Mouse (Mus musculus) lung, postnatal 10 days (tissue): ENCODE measurements around the gene Tpmt.

Experiments used
- DNase-seq: peaks from one replicate; pipeline ENCODE4 v3.0.0; 2021

Tpmt gene

DNA sequence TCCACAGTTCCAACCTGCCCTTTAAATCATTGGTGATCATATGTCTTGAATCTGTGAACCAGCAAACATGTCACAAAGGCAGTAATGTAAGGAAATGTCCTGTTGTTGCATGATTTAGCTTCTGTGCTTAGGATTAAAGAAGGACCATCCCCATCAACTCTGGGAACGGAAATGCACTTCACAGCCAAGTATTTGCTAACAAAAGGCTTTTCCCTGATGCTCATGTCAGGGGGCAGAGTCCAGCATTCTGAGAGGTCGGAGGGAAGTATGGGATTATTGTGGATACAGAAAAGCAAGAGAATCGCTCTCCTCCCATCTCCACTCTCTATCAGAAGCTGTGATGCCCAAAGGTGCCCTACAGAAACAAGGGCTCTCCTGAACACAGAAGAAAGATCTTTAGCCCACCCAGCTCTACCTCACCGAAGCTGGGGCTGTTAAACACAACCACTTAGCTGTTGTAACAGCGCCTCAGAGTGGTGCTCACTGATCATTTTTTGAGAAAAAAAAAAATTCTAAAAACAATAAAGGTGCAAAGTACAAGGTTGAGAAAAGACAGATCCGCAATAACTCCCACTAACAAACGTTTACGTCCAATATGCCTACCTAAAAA lies 2.4 kb downstream of the Tpmt start:
- DNase-seq, result peak; percentile 9

DNA sequence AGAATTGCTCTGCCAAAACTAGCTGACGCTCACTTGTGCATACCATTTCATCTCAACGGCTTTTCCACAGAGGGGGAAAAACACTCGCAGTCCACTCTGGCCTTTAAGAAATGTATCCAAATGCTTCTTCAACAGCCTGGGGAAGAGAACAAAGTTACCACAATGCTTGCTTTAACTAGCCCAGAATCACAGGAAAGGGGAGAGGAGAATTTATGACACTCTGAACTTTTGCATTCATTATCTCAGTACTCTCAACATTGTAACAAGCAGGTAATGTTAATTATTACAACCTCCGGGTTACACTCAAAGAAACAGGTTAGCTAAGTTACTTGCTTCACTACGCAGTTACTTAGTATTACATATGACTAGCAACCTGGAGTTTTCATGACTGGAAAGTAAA lies 4.5 kb downstream of the Tpmt start:
- DNase-seq, result no peak

DNA sequence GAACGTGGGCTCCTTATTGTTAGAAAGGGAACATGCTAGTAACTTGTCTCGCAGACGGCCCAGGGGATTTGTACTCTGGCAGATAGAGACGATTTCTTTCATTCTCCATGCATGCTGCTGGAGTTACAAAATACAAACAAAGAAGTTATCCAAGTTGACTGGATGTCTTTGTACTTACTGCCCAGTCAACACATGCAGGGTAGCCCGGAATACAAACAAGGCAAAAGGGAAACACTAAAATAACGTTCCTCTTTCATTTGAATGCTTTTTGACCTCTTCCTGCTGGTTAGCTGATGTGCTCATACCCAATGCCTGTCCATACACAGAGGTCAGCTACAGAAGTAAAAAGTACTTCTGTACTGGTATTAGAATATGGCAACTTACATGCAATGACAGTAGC lies 6.6 kb downstream of the Tpmt start:
- DNase-seq, result no peak

DNA sequence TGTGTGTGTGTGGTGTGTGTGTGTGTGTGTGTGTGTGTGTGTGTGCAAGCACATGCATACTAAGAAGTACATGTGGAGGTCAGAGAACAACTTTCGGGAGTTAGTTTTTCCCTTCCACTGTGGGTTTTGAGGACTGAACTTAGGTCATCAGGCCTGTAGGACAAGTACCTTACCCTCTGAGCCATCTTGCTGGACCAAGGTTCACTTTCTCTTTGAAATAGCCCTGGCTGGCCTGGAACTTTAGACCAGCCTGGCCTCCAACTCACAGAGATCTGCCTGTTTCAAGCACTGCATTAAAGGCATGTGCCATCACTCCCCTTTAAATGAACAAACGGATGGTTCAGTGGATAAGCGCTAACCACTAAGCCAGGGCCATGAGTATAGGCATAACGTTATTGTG lies 10.9 kb downstream of the Tpmt start:
- no peak for DNase-seq

DNA sequence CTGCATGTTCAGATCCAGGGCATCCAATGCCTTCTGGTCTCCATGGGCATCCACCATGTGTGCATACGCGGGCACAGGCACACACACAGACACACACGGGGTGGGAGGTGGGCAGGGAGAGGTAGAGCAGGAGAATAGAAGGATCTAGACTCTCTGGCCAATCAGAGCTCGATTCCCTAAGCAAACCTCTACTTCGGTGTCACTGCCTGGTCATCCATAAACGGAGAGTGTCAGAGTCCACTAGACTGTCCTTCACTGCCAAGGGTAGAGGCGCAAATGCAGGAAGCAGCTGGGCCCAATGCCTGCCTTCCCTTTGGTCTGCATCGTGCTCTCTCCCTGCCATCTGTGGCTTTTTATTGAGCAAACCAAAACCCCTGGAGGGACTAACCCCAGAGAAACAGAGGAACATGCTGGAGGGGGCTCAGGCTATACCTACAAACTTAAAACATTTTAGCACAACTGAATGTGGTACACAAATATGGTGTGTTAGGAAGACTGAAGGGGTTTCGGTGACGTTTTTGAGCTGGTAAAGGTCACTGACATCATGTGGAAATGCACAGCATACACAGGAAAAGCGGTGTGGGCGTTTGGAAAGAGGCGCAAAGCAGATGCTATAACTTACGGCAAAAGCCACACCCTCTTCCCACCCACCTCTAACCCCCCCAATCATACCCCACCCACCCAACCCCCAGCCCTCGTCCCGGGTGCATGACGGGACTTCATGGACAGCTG lies 14.0 kb downstream of the Tpmt start:
- DNase-seq, result no peak

DNA sequence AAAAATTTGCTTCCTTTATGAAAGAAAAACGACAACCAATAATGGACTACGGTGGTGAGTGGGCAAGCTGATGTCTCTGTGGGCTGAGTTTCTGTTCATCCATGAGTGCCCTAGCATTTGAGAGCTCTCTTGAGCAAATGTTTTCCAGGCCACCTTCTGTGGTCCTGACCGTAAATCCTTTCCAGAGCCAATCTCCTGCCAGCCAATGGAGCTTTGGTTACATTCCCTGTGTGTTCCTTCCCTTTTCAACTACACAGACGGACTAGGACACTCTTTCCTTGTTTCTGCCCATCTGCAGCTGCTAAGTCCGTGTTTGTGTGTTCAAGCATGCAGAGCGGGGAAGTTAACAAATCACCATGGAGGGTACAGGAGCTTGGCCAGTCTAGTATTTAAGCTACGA lies 23.7 kb downstream of the Tpmt start:
- no peak for DNase-seq

DNA sequence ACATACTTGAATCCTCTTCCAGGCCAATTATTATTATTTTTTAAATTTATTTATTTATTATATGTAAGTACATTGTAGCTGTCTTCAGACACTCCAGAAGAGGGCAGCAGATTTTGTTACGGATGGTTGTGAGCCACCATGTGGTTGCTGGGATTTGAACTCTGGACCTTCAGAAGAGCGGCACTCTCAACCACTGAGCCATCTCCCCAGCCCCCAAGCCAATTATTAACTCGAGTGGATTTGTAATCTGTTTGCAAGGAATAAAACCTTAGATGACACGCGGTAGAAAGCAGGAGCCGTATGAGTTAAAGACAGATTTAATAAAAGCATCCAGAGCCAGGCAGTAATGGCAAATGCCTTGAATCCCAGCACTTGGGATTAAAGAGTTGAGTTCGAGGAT lies 24.8 kb downstream of the Tpmt start:
- no peak for DNase-seq

DNA sequence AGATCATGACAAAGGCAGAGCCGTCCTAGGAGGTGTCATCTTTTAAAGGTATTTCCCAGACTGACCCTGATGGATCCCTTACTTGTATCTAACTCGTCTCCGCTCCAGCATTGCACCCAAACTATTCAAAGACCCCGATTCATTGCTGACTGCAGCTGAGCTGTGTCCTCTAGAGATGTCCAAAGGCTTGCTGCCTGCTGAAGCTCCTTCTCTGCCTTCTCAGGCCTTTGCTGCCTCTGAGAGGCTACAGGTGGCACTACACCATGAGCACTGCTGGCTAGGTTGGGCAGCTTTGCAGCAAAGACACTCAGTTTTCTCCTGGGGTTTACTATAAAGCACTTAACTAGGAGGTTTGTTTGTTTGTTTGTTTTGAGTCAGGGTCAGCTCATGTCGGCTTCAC lies 27.3 kb downstream of the Tpmt start:
- DNase-seq, result peak; percentile 78

DNA sequence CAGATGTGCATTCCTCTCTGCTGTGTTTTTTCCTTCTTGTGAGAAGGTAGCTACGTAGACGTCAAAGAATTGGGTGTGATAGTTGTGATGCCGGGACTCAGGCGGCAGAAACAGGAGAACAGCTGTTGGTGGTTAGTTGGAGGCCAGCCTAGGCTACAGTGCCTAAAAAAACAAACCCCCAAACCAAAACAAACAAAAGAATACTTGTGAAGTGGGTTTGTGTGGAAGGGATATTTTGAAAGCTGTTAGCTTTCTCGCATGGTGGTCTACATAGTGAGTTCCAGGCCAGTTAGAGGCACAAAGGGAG lies 29.4 kb downstream of the Tpmt start:
- peak; percentile 29 for DNase-seq

DNA sequence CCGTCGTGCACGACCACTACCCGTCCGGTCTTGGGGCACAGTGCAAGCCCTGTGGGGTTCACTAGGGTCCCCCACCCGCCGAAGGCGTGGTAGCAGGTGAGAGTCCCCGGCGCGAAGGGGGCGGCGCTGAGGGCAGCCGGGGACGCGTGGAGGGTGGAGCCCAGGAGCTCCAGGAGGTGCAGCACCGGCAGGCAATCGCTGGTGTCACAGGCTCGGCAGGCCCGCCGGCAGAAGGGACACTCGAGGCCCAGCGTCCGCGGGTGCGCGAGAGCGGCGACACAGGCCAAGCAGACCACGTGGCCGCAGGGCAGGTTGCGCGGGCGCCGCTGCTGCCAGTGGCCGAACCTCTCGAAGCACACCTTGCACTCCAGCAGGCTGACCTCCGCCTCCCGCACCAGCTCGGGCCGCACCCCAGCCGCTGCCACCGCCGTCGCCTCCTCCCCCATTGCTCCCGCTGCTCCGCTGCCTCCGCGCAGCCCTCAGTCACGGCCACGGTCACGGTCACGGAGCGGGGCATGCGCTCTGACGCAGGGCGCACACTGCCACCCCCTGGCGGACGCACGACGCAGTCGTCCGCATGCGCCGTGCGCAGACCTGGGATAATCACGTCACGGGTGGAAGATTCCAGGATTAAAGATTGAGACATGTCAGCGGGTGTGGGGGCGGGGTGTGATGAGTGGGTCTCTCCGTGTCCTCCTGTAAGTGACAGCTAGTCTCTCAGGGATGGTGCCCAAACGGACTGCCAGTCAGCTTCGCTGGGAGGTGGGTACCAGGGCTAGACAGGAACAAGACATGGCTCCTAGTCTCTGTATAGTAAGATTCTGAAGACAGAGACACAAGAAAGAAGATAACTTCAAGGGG lies 30.0 kb downstream of the Tpmt start, which contains the start of gene Nhlrc1:
Gene Nhlrc1 (minus strand): TSS at position 517 of the 861 bp plus-strand sequence.
- peak; percentile 82 for DNase-seq

DNA sequence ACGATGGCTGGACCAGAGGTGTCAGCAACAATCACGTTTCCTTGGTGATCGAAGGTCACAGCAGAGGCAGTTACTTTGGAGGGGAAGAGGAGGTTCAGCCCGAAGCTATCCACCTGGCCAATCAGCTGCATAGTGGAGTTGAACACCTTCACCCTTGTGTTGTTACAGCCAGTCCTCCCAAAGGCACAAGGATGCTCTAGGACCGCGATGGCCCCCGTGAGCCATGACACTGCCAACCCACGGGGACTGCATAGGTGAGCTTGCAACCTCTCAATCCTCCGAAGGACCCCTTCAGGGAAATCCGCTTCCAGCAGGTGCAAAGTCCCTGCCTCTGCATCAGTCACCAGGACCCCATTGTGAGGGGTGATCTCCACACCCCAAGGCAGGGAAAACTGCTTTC lies 30.8 kb downstream of the Tpmt start:
- DNase-seq, result no peak

DNA sequence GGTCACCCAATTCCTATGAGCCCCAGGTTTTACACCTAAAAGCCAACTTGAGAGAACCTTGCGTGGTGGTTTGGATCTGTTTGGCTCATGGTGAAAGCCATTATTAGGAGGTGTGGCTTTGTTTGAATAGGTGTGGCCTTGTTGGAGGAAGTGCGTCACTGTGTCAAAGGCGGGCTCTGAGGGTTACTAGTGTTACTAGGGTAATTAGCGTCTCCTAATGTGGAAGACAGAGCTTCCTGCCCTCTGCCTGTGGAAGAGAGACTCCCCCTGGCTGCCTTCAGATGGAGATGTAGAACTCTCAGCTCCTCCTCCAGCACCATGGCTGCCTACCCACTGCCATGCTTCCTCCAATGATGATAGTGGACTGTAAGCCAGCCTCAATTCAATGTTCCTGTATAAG lies 42.9 kb downstream of the Tpmt start:
- no peak for DNase-seq

DNA sequence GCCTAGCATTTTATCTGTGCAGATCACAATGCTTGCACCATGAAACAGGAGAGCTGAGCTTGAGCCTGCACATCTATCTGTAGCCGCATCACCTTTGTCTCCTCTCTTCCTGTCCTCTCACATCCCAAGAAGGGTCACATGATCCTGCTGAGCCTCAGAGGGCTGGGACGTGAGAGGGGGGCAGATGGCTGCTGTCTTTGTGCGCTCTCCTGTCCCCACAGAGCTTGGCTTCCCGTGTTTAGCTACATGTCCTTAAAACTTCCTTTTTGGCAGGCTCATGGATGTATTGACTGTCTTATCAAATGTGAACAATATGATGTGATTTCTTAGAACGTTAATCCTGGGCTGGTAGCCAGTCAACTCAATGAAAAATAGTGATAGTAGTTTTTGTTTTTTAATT lies 45.0 kb downstream of the Tpmt start:
- DNase-seq, result peak; percentile 51

DNA sequence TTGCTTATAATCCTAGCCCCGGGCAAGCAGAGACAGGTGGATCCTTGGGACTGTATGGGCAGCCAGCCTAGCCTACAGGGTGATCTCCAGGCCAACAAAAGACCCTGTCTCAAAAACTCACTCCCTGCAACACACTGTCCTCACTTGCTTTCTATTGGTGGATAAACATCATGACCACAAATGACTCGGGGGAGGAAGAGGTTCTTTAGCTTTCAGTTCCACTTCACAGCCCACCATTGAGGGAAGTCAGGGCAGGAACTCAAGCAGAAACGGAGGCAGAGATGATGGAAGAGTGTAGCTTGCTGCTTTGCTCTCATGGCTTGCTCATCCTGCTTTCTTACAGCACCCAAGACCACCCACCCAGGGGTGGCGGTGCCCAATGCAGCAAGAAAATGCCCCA lies 47.2 kb downstream of the Tpmt start:
- DNase-seq, result no peak

DNA sequence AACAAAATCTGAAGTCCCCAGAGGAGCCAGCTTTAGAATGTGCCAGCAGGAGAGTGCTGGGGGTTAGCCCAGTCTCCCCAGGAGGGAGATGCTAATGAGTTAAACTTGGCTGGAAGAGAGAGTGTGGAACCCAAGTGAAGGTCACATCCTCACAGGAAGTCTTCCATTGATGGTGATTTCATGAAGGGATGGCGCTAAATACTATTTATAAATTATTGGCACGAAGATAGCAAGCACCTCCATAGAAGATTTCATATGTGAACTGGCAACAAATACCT lies 51.3 kb downstream of the Tpmt start:
- no peak for DNase-seq

DNA sequence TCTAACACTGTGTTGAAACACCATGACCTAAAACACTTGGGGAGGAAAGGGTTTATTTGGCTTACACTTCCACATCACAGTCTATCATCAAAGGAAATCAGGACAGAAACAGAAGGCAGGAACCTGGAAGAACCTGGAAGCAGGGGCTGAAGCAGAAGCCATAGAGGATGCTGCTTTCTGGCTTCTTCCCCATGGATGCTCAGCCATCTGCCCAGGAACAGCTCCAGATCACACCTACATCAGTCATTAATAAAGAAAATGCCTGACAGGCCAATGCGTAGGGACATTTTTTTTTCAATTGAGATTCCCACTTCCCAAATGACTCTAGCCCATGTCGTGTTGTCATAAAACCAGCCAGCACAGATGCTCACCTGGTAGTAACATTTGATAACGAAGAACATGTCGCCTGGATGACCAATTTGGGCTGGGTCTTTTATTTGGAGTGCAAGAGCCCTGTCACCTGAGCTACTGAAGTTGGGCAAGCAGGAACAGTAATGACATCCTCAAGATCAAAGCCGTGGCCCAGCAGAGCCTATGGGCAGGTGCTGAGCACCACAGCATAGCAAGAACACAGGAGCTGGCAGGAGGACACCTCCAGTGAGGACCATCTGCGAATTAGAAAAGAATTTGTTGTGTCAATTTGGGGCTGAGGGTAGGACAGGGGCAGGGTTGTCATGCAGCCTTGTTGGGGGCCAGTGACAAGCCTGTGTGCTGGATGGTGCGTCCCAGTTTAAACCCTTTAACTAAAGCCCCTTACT lies 51.8 kb downstream of the Tpmt start:
- DNase-seq, result no peak

DNA sequence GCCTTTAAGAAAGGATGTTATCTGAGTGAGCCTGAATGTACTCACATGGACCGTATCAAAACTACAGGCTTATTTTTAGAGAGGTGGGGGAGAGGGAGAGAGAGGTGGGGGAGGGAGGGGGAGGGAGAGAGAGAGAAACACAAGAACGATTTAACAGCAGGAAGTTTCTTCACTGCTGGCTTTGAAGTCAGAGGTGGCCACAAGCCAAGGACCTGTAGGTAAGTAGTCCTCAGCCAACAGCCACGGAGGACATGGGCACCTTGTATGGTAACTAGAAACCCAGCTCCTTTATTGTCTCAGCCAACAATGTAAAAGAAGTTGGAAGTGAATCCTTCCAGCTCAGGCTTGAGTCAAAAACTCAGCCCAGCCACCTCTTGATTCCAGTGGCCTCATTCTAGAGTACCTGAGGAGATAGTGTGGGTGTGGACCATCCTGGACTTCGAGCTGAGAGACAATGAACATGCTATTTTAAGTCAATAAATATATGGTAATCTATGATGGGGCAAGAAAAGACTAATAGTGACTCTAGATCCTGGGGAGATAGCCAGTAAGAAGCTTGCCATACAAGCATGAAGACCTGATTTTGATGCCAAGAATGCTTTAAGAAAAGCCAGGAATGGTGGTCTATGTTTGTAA lies 54.0 kb downstream of the Tpmt start:
- DNase-seq, result peak; percentile 43

DNA sequence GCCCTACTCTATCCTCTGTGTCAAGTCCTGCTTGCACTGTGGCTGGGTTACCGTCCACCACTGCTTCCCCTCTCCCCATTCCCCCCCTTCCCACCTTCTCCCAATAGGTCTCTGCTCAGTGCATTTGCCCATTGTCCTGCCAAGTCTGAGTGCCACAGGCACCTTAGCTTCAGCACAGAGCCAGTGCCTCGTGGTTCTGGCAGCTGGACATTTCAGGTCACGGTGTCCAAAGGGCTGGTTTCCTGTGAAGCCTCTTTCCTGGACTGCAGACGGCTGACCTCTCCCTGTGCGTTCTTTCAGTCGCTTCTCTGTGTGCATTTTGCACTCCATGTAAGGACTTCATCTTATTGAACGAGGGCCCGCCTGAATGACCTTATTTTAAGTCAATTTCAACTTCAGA lies 56.6 kb downstream of the Tpmt start:
- no peak for DNase-seq

DNA sequence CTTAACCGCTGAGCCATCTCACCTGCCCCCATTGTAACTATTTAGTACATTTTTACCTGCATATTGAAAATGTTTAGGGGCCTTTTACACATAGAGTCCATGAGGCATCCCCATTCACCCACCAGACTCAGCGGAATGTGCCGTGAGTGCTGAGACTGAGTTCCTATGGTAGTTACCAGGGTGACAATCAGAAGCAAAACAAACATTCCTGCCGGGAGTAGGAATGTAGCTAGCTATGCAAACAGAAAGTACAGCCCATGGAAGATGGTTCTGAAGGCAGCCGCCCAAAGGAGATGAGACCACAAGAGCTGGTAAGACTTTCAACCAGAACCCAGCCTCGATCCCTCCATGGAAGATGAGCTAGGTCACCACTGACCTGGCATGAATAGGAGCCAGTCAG lies 58.3 kb downstream of the Tpmt start:
- DNase-seq, result peak; percentile 17

DNA sequence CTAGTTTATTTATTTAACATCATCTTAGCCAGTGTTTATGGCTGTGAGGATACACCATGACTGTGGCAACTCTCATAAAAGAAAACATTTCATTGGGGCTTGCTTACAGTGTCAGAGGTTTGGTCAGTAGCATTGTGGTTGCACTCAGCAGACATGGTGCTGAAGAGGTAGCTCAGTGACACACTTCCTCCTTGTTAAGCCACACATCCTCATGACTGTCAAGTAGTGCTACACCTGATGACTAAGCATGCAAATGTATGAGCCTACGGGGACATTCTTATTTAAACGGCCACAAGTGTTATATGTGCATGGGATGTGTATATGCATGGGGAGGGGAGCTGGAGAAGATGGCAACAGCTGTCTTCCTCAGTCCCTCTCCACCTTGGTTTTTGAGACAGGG lies 60.7 kb downstream of the Tpmt start:
- no peak for DNase-seq

DNA sequence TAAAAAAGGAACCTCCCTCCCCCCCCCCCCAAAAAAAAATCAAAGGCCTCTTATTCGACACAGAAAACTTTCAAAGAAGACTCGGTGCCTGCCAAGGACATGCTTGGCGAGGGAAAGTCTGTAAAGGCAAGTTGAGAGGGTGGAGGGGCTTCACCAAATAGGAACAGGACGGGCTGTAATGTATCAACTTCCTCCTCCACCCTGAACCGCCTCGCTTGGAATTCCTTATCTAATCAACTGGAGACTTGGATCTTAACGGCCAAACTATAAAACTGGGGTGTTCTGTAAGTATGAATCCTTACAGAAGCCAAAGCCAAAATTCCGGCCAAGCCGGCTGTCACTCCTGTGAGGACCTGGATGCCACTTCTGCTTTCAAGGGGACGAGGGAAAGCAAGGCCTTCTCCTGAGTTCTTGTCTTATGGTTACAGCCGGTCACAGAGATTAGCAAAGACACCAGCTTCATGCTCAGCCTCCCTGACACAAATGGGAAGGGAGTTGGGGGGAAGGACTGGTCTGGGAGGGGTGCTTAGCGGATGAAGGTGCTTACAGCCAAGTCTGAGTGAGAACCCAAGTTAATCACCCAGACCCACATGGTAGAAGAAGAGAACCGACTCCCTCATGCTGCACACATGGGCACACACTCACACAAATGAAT lies 64.6 kb downstream of the Tpmt start:
- DNase-seq, result peak; percentile 59

DNA sequence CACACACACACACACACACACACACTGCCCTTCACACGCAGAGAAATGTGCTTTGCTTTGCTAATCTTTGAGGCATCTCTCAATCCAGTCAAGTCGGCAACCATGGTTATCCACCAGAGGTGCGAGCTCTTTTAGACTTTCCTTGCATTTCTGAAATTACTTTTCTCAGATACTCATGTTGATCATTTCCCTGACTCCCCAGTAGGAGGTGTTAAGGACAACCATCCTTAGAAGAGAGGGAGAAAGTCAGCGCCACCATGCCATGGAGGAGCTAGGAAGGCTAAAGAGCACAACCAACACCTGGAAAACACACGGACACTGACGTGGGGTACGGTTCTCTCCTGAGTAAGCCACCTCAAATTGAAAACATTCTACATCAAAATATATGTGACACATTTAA lies 68.0 kb downstream of the Tpmt start:
- no peak for DNase-seq

DNA sequence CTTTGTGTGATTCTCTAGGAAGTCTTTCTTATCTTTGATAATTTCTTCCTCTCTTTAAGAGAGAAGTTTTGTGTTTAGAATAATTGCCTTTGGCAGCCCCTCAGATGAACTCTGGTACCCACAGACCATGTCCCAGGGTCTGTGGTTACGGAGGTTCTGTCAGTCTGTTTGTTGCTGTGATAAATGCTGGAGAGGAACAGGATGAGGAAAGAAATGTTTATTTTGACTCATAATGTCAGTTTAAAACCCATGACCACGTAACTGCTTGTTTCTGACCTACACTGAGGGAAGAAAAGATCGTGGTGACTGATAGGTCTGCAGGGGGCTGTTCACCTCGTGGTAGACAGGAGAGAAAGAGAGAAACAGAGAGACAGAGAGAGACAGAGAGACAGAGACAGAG lies 68.6 kb downstream of the Tpmt start:
- no peak for DNase-seq
